ENCODE assay signal across 8 mouse cellular contexts in genomic region chr13:52977221-52977609, GRCm38 (mm10). TPM values are rescaled to one million over a fixed set of nuclear protein-coding genes. Genes with fewer than 3 reads are reported as not detected.
DNase-seq lines count a peak whose midpoint lies in the region; ATAC-seq lines count a peak whose summit lies in the region.

No protein-coding gene starts in this region.

- no peaks in the 10 kb centered on the region for H3K36me3 ChIP-seq in kidney, embryonic 16.5 days (ENCODE audit: insufficient read depth, low read length)
- H3K36me3 ChIP-seq in embryonic facial prominence, embryonic 13.5 days, result no peaks in the 10 kb centered on the region
- H3K36me3 ChIP-seq in hindbrain, embryonic 12.5 days, result no peaks in the 10 kb centered on the region
- no peaks in the 10 kb centered on the region for H3K36me3 ChIP-seq in midbrain, embryonic 14.5 days (ENCODE audit: control insufficient read depth, insufficient read depth, low read length)

- H3K4me2 ChIP-seq in kidney, embryonic 16.5 days (replicated peaks; ENCODE audit: low read depth, low read length), result peak overlapping the region; percentile 21; the same call in 1 of the 2 replicates
- peak overlapping the region; percentile 97 for H3K4me2 ChIP-seq in embryonic facial prominence, embryonic 13.5 days
- H3K4me2 ChIP-seq in hindbrain, embryonic 12.5 days (replicated peaks), result peak overlapping the region; percentile 94
- H3K4me2 ChIP-seq in midbrain, embryonic 14.5 days (ENCODE audit: low read length), result peak overlapping the region; percentile 98

- H3K9me3 ChIP-seq in kidney, embryonic 16.5 days (ENCODE audit: low read length), result no peaks in the 10 kb centered on the region
- no peaks in the 10 kb centered on the region for H3K9me3 ChIP-seq in embryonic facial prominence, embryonic 13.5 days
- no peaks in the 10 kb centered on the region for H3K9me3 ChIP-seq in hindbrain, embryonic 12.5 days (replicated peaks)
- H3K9me3 ChIP-seq in midbrain, embryonic 14.5 days (ENCODE audit: control insufficient read depth, low read length), result no peaks in the 10 kb centered on the region

- no peak overlapping the region for H3K27ac ChIP-seq in kidney, embryonic 16.5 days (ENCODE audit: low read length)
- H3K27ac ChIP-seq in embryonic facial prominence, embryonic 13.5 days, result no peak overlapping the region
- peak overlapping the region; percentile 95; the same call in 1 of the 2 replicates for H3K27ac ChIP-seq in hindbrain, embryonic 12.5 days
- H3K27ac ChIP-seq in midbrain, embryonic 14.5 days (replicated peaks; ENCODE audit: low read depth, low read length), result no peak overlapping the region

- H3K4me3 ChIP-seq in kidney, embryonic 16.5 days (ENCODE audit: low read length), result no peak overlapping the region
- H3K4me3 ChIP-seq in embryonic facial prominence, embryonic 13.5 days, result no peak overlapping the region
- H3K4me3 ChIP-seq in hindbrain, embryonic 12.5 days, result peak overlapping the region; percentile 84
- H3K4me3 ChIP-seq in midbrain, embryonic 14.5 days (replicated peaks; ENCODE audit: low read depth, low read length), result peak overlapping the region; percentile 0; the same call in 1 of the 2 replicates

- DNase-seq in kidney, postnatal 4 days, result no peak
- no peak for DNase-seq in midbrain, embryonic 14.5 days
- no peak for DNase-seq in adipocyte (ENCODE audit: low spot score)
- DNase-seq in adrenal gland, postnatal 10 days, result no peak

- peaks cover 37% of the 10 kb centered on the region for H3K4me1 ChIP-seq in kidney, embryonic 16.5 days (ENCODE audit: insufficient read depth, low read length)
- peaks cover 38% of the 10 kb centered on the region for H3K4me1 ChIP-seq in embryonic facial prominence, embryonic 13.5 days
- peaks cover 33% of the 10 kb centered on the region for H3K4me1 ChIP-seq in hindbrain, embryonic 12.5 days
- peaks cover 33% of the 10 kb centered on the region for H3K4me1 ChIP-seq in midbrain, embryonic 14.5 days (ENCODE audit: control insufficient read depth, insufficient read depth, low read length)

- ATAC-seq in kidney, embryonic 16.5 days (ENCODE audit: low FRiP score, low TSS enrichment), result no peak
- no peak for ATAC-seq in embryonic facial prominence, embryonic 13.5 days (ENCODE audit: insufficient number of reproducible peaks, insufficient read depth, low FRiP score, low TSS enrichment, low read depth)
- no peak for ATAC-seq in hindbrain, embryonic 12.5 days (ENCODE audit: low FRiP score)
- ATAC-seq in midbrain, embryonic 14.5 days (ENCODE audit: low FRiP score, low TSS enrichment), result no peak
- no peak for ATAC-seq in erythroblast, adult 5-6 weeks (replicated peaks; ENCODE audit: low FRiP score, poor library complexity, severe bottlenecking)

- no peaks in the 10 kb centered on the region; the same call in 1 of the 2 replicates for H3K27me3 ChIP-seq in kidney, embryonic 16.5 days (ENCODE audit: insufficient read depth, low read length)
- H3K27me3 ChIP-seq in embryonic facial prominence, embryonic 13.5 days, result peaks cover 5% of the 10 kb centered on the region; the same call in 1 of the 2 replicates
- H3K27me3 ChIP-seq in hindbrain, embryonic 12.5 days, result peaks cover 6% of the 10 kb centered on the region; the same call in 1 of the 2 replicates
- H3K27me3 ChIP-seq in midbrain, embryonic 14.5 days (ENCODE audit: control insufficient read depth, insufficient read depth, low read length), result peaks cover 3% of the 10 kb centered on the region; the same call in 1 of the 2 replicates

- H3K9ac ChIP-seq in kidney, embryonic 16.5 days (replicated peaks; ENCODE audit: low read length), result no peak overlapping the region
- 0 out of 2 replicates have a peak overlapping the region, but pooled peaks have one; percentile 87 for H3K9ac ChIP-seq in embryonic facial prominence, embryonic 13.5 days
- no peak overlapping the region for H3K9ac ChIP-seq in hindbrain, embryonic 12.5 days
- peak overlapping the region; percentile 95; the same call in 1 of the 2 replicates for H3K9ac ChIP-seq in midbrain, embryonic 14.5 days (replicated peaks; ENCODE audit: low read length)

- WGBS in kidney, embryonic 16.5 days, result 79% methylated on average over 9 of the region's 9 CpGs
- 57% methylated on average over 9 of the region's 9 CpGs for WGBS in embryonic facial prominence, embryonic 13.5 days
- WGBS in hindbrain, embryonic 12.5 days, result 67% methylated on average over 9 of the region's 9 CpGs
- WGBS in midbrain, embryonic 14.5 days, result 85% methylated on average over 9 of the region's 9 CpGs

RNA-seq across cellular contexts. Expression of gene Nfil3, which starts 3.7 kb away (rescaled TPM):
- 21.4 and 22.9 TPM in 2 replicates for polyA plus RNA-seq in kidney, embryonic 16.5 days (2015; fragmentation: Nextera tagmentation; extraction: Ambion mirVana)
- 35.2 and 37.7 TPM in 2 replicates for polyA plus RNA-seq in embryonic facial prominence, embryonic 13.5 days (2015; fragmentation: Nextera tagmentation; extraction: Ambion mirVana)
- polyA plus RNA-seq in hindbrain, embryonic 12.5 days (2016; fragmentation: Nextera tagmentation; extraction: Ambion mirVana), result 39.6 and 44.7 TPM in 2 replicates
- polyA plus RNA-seq in midbrain, embryonic 14.5 days (2014; fragmentation: Nextera tagmentation; extraction: Ambion mirVana), result 44.8 and 49.5 TPM in 2 replicates
- 10 to 100 TPM; 23.0 to 83.7 TPM for total RNA-seq in adrenal gland, postnatal 10 days (2021)
- 9.0 and 9.6 TPM in 2 replicates for total RNA-seq in erythroblast, adult 5-6 weeks (2015; ENCODE audit: low replicate concordance)
- 2.9 and 5.0 TPM in 2 replicates for total RNA-seq in erythroblast, adult 5-6 weeks (2017; ENCODE audit: low replicate concordance)

RNA-seq across cellular contexts. Expression of gene Auh, which starts 47.7 kb away (rescaled TPM):
- 64.1 and 68.0 TPM in 2 replicates for polyA plus RNA-seq in kidney, embryonic 16.5 days (2015; fragmentation: Nextera tagmentation; extraction: Ambion mirVana)
- 46.4 and 53.9 TPM in 2 replicates for polyA plus RNA-seq in embryonic facial prominence, embryonic 13.5 days (2015; fragmentation: Nextera tagmentation; extraction: Ambion mirVana)
- polyA plus RNA-seq in hindbrain, embryonic 12.5 days (2016; fragmentation: Nextera tagmentation; extraction: Ambion mirVana), result 47.7 and 50.6 TPM in 2 replicates
- 49.5 and 50.4 TPM in 2 replicates for polyA plus RNA-seq in midbrain, embryonic 14.5 days (2014; fragmentation: Nextera tagmentation; extraction: Ambion mirVana)
- total RNA-seq in adrenal gland, postnatal 10 days (2021), result 100 to 1,000 TPM; 113 to 127 TPM
- 68.2 and 74.8 TPM in 2 replicates for total RNA-seq in erythroblast, adult 5-6 weeks (2015; ENCODE audit: low replicate concordance)
- total RNA-seq in erythroblast, adult 5-6 weeks (2017; ENCODE audit: low replicate concordance), result 107 and 120 TPM in 2 replicates

Comparison
In these comparisons a context has a peak if more than half of its experiments do, and no peak if none do; other contexts are left out.
1. H3K4me2 ChIP-seq: peak in every context shown above with its lines; median percentile 98 in midbrain, embryonic 14.5 days; 97 in embryonic facial prominence, embryonic 13.5 days; 94 in hindbrain, embryonic 12.5 days; 21 in kidney, embryonic 16.5 days.
2. H3K4me3 ChIP-seq: peak in hindbrain, embryonic 12.5 days (single experiment) and midbrain, embryonic 14.5 days (single experiment); none in kidney, embryonic 16.5 days (single experiment) and embryonic facial prominence, embryonic 13.5 days (single experiment).
3. H3K9ac ChIP-seq: peak in embryonic facial prominence, embryonic 13.5 days (single experiment) and midbrain, embryonic 14.5 days (single experiment); none in kidney, embryonic 16.5 days (single experiment) and hindbrain, embryonic 12.5 days (single experiment).